Mouse (Mus musculus) embryo, embryonic 11 days (tissue): Measurements from ENCODE around the gene Dazl.

Experiments
- DNase-seq: peaks from one replicate; pipeline ENCODE4 v3.0.0-alpha.2; 2015

The Dazl gene

GRCm38 (mm10) chr17:50293241-50293731, at the start of gene Dazl:
Gene Dazl, minus strand, starts transcription at chr17:50293636.
- DNase-seq, result no peak

DNA sequence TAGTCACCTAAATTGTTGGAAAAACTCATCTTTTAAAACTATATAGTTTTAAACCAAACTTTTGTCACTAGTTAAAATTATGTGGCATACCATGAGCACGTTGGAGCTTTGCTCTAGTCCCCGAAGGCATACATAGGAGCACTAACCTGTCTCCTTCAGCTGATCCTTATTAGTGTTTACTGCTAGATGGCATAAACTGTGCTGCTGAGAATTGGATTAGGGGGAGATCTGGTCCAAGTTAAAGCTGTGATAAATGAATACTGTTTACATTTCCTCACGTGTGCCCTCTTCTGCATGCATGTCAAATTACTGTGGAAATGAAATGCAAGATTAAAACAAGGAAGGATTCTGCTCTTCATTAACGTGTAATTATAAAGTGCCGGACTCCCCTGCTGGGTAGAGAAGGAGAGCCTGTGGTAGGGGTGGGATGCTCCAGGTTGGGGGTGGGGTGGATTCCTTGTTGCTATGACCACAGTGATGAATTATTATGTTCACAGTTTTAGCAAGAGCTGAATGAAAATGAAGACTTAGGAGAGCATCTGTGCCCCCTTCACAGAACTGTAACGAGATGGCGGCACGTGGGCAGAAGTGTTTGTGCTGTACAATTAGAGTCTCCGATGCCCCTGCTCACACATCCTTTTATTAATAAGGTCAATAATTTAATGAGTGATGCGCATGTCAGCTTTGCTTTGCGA, 48.6 kb upstream of the Dazl start:
- DNase-seq, result no peak

- DNase-seq, result no peak
Measured at GRCm38 (mm10) chr17:50338901-50339300, 45.5 kb upstream of the Dazl start.

GRCm38 (mm10) chr17:50335776-50336175, 42.3 kb upstream of the Dazl start:
- no peak for DNase-seq

DNA sequence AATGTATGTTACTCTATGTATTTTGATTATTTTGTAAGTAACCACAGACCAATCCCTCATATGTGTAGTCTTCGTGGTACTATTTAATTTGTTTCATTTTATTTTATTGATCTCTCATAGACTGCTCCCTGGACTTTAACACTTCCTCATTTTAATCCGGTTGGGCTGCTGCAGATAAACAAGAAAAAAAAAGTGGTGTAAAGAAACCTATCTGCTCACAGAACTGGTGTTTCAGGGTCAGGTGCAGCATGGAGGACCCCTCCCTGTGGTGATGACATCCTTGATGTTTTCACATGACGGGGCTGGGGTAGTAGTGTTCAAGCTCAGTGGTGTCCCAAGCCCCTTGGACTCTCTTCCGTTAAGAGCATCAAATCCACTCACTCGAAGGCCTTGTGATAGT, 41.3 kb upstream of the Dazl start:
- DNase-seq, result no peak

DNA sequence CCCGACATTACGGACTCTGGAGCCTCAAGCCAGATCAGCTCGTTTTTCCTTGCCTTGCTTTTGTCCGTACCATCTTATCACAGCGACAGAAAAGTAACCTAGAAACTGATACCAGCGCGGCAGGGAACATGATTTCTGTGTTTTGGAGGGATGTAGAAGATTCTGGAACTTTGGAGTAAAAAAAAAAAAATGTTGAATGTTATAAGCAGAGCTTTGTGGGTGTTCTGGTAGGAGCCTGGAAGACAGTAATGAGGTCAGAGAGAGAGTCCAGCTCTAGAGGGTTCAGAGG, 38.5 kb upstream of the Dazl start:
- DNase-seq, result no peak

DNA sequence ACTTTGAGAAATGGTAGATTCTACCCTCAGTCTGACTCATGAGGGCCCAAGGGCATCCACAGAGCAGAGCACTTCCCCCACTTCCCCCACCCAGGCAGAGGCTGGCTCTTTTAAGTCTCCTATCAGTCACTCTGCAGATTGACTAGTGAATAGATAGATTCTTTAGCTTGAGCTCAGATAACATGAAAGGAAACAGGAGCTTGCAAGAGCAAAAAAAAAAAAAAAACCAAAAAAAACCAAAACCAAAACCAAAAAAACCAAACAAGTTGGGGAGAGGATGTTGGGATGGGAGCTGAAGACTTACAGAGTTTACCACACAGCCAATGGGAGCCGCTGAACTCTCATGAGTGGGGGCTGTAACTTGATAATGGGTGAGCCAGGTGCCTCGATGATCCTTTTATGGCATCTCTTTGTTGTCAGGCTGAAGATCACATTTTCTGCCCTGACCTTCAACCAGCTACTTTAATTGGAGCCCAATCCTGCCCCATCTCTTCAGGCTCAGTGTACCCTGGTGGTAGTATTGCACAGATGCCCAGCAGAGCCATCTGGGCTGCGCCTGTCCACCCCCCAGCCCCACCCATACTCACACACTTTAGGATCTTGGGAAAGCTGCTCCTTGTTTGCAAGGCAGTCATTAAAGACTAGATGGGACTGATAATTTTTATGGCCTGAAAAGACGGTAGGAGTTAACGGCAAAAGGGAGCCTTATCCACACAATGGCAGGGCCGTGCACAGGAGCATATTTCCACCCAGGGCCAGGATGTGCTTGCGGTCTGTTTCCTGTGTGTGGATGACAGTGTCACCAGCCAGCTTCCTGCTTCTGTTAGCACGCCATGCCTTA, 38.0 kb upstream of the Dazl start:
- no peak for DNase-seq

GRCm38 (mm10) chr17:50330245-50330644, 36.8 kb upstream of the Dazl start:
- DNase-seq, result no peak

DNA sequence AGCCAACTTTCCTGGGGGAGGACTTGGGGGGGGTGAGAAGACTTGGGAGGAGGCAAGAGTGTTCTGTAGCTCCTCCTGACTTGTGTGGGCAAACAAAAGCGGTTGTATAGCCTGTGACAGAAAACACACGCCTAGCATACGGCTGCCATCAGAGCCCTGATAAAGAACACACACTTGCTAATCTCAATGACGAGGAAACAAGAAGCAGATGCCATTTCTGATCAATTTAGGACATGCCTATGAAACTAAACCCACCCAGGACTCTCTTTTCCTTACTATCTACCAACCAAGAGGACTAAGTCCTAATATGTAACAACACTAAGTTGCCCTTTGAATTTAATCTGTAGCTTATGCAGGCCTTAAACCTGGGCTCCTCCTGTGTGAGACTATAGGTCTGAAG, 31.2 kb upstream of the Dazl start:
- DNase-seq, result no peak

DNA sequence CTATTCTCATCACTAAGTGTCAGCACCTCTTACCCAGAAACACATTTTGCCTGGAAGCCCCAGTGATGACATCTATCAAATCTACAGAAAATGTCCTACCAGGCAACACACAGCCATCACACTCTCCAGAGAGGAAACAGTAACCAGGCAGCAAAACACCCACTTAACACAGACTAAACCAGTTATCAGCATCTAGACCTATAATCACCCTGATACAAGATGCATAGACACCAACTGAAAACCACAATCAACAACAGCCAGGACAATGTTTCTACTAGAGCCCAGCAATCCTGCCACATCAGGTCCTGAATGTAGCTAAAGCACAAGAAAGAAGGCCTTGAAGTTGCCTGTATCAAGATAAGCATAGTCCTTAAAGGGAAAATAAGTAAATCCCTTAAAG, 25.4 kb upstream of the Dazl start:
- no peak for DNase-seq

- DNase-seq, result no peak
Measured at GRCm38 (mm10) chr17:50316216-50317150, 23.0 kb upstream of the Dazl start.

GRCm38 (mm10) chr17:50310148-50310802, 16.8 kb upstream of the Dazl start:
- no peak for DNase-seq

- no peak for DNase-seq
Measured at GRCm38 (mm10) chr17:50309512-50310072, 16.2 kb upstream of the Dazl start.

DNA sequence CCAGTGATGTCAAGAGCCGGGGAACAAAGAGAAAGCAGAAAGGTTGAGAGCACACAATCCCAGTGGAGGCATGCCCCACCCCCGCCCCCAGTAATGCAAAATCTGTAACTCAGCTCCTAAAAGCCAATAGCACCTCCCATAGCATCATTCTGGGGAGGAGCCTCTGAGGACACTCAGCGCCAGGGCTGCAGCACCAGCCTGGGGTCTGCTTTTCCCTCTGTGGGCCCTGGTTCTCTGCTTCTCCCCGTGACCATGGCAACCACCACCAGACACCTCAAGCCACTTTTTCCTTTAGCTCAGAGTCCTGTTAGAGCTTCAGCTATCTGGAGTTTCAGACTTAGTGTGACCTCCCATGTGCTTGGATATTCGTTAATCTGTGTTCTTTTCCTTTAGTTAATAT, 15.4 kb upstream of the Dazl start:
- DNase-seq, result no peak

GRCm38 (mm10) chr17:50308059-50308647, 14.7 kb upstream of the Dazl start:
- DNase-seq, result no peak

DNA sequence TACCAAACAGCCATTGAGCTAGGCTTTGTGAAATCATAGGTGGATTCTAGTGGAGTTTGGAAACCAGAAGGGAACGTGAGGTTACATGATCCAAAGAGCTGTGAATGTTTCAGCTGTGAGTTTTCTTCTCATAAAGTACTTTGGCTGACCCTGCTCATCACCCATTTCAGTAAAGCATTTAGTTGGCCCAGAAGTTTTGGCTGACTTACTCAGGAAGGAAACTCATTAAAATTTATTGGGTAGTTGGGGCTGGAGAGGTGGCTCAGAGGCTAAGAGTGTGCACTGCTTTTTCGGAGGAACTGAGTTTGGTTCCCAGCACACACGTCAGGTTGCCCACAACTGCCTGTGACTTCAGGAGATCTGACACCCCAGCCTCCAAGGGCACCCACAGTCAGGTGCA, 9.4 kb upstream of the Dazl start:
- DNase-seq, result no peak

GRCm38 (mm10) chr17:50300171-50300841, 6.9 kb upstream of the Dazl start:
- no peak for DNase-seq

GRCm38 (mm10) chr17:50298821-50299220, 5.4 kb upstream of the Dazl start:
- DNase-seq, result no peak

DNA sequence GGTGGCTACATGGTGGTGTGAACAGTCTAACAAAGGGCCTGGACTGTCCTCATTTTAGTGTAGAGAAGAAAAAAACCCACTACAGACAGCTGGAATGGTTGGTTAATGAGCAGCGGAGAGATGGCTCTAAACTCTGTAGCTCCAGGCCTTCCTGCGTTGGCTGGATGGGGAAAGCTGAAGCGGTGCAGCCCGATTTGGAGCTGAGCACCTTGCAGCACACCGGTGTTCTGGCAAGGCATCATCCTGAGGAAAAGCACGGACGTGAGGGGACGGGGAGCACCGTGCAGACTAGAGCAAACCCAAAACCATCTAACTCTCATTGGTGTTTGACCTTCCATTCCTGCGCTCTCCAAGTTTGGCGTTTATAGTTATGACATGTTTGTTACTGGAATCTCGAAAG, 1.3 kb upstream of the Dazl start:
- DNase-seq, result no peak

DNA sequence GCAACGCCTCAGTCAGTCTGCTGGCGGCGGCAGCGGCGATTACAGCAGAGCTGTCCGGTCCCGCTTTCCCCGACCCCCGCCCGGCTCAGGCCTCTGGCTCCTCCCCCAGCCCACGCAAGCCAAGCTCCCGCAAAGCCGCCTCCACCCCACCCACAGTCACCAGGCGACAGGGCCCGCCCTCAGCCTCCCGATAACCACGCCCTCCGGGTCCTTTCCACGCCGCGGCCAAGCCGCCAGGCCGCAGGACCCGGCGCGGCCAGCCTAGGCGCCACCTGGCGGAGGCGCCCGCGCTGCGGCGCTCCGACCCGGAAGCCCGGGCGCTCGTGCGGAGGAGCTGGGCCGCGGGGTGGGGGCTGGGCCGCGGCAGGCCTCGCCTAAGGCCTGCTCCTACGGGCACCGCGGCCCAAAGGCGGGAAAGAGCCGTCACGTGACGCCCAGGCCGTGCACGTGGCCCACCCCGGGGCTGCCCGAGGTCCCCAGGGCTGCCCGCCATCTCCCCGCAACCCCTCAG, 720 bp downstream of the Dazl start:
- peak; percentile 94 for DNase-seq
